Mouse (Mus musculus): ENCODE measurements around the gene Tapt1.

Tapt1 gene

GRCm38 (mm10) chr5:44226521-44227461 is at the start of gene Tapt1:
Gene Tapt1, minus strand, starts transcription at chr5:44226626.
- peak; percentile 91 for DNase-seq (ENCODE audit: inconsistent ontology term)

DNA sequence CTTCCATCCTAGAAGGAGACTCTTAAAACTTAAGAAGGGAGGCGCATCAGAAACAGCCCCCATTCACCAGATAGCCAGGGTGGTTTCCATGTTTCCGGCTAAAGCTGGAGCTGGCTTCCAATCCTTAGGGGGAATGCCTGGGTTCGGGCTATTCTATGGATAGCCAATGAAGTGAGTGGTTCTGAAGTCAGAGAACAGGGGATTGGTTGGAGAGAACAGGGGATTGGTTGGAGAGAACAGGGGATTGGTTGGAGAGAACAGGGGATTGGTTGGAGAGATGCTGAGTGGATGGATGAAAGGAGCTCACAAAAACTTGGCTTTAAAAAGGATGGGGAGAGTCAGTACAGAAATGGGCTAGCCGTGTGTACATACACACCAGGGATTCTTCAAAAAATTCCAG is 45.1 kb upstream of the Tapt1 start:
- no peak for DNase-seq (ENCODE audit: inconsistent ontology term)

- DNase-seq (ENCODE audit: inconsistent ontology term) = peak; percentile 34
These were observed 42.1 kb upstream of the Tapt1 start for GRCm38 (mm10) chr5:44268524-44268923.

- DNase-seq (ENCODE audit: inconsistent ontology term) = no peak
These were observed 35.3 kb upstream of the Tapt1 start for GRCm38 (mm10) chr5:44261691-44262090.

DNA sequence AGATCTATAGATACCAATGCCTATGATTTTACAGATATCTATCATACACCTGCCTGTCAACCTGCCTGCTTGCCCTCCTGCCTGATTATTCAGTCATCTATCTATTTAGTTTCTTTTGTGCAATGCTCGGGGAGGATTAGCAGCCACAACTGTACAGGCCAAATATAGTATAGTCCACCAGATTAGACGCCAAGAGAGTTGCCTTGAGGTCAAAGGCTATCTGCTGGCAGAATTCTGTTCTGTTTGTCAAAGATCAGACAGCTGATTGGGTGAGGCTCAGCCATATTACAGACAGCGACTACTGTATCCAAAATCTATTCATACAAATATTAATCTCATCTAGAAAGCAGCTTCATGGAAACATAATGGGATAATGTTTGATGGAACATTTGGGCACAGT is 34.7 kb upstream of the Tapt1 start:
- no peak for DNase-seq (ENCODE audit: inconsistent ontology term)

- DNase-seq (ENCODE audit: inconsistent ontology term) = peak; percentile 58
These were observed 33.3 kb upstream of the Tapt1 start for GRCm38 (mm10) chr5:44259678-44260077.

GRCm38 (mm10) chr5:44258163-44258562 is 31.7 kb upstream of the Tapt1 start:
- no peak for DNase-seq (ENCODE audit: inconsistent ontology term)

GRCm38 (mm10) chr5:44257401-44257800 is 31.0 kb upstream of the Tapt1 start:
- no peak for DNase-seq (ENCODE audit: inconsistent ontology term)

- no peak for DNase-seq (ENCODE audit: inconsistent ontology term)
These were observed 30.1 kb upstream of the Tapt1 start for GRCm38 (mm10) chr5:44256512-44256911.

DNA sequence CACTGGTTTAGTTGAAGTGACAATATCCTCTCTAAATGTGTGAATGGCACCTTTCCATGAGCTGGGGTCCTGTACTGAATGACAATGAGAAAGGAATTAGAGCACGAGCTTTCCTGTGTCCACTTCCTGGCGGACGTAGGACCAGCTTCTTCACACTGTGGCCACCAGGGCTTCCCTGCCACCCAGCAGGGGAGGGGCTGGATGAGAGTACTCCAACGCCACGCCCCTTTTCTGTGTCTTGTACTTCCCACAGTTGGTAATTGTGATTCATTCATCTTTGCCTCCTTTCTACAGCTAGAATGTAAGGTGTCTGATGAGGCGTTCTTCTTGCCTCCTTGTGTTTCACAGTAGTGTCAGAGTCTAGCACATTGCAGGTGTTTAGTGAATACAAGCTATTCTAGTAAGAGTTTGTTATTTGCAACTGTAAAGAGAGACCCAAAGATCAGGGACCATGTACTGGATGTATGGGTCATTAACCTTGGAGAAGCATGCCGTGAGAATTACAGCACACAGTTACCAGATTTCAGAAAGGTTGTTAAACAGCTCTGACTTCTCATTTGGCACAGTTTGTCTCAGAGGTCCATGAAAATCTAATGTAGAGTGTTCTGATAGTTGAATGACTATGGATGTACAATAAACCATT is 29.5 kb upstream of the Tapt1 start:
- no peak for DNase-seq (ENCODE audit: inconsistent ontology term)

DNA sequence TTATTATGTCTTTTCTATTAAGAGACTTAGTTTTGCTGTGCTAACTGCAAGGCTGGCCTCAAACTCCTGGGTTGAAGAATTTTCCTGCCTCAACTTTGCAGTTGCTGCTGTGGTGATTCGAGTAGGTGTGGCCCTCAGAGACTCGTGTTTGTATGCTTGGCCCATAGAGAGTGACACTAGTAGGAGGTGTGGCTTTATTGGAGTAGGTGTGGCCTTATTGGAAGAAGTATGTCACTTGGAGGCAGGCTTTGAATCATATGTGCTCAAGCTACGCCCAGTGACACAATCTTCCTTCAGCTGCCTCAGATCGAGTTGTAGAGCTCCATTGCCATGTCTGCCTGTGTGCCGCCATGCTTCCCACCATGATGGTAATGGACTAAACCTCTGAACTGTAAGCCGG is 27.0 kb upstream of the Tapt1 start:
- DNase-seq (ENCODE audit: inconsistent ontology term) = no peak

DNA sequence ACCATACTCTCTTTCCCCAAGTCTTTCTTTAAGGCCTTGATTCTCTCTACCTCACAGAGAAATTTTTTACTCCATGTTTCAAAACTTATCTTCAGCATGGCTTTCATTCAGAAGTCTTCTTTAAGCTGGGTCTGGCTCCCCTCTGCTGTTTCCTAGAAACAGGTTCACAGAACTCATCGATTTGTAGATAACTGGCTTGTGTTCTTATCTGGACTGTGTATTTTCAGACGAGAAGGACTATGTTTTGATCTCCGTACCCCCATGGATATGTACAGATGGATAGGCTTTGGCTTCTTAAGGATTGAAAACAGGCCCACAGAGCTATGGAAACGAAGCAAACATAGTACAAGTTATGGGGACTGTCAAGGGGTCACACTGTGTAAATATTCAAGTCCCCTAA is 26.0 kb upstream of the Tapt1 start:
- DNase-seq (ENCODE audit: inconsistent ontology term) = no peak

GRCm38 (mm10) chr5:44250211-44250955 is 24.0 kb upstream of the Tapt1 start:
- DNase-seq (ENCODE audit: inconsistent ontology term) = no peak

- DNase-seq (ENCODE audit: inconsistent ontology term) = no peak
These were observed 22.9 kb upstream of the Tapt1 start for GRCm38 (mm10) chr5:44249363-44249762.

GRCm38 (mm10) chr5:44246493-44247217 is 20.2 kb upstream of the Tapt1 start:
- DNase-seq (ENCODE audit: inconsistent ontology term) = no peak

- no peak for DNase-seq (ENCODE audit: inconsistent ontology term)
These were observed 18.5 kb upstream of the Tapt1 start for GRCm38 (mm10) chr5:44244894-44245423.

GRCm38 (mm10) chr5:44242828-44243227 is 16.4 kb upstream of the Tapt1 start:
- no peak for DNase-seq (ENCODE audit: inconsistent ontology term)

- no peak for DNase-seq (ENCODE audit: inconsistent ontology term)
These were observed 15.3 kb upstream of the Tapt1 start for GRCm38 (mm10) chr5:44241726-44242125.

DNA sequence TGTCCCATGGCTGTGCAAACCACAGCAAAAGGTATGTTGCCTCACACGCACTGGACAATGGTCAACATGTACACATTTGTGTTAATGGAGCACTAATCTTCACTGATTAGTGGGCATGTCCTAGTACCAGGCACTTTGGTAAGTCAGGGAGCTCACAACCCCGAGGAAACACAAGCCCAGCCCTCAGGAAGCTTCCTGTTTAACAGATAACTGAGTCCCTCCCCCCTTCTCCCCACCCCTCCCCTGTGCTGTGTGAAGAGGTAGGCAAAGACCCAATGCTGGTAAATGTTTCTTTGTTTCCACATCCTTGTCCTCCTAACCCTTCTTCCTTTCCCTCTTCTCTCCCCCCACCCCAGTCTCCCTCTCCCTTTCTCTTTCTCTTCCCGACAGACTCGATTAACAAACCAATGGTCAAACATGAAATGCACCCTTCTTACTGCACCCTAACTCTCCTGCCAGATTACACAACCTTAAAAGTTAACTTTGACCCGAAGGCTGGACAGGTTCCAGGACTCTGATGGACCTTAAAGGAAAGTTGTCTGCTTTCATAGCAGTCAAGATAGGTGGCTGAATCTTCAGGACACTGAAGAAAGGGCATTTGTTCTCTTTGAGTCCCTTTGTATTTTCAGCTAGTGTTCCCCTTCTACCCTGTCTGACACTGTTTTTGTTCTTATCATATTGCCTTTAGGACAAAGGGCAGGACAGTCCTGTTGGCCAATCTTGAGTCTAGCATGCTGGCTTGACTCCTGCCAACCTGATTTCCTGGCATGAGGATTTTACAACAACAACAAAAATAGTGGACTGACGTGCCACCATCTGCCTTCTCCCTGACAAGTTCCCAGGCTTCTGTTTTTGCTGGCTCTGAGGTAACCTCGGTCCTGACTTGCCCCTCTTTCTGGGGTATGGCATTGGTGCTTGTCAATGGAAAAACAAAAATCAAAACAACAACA is 13.0 kb upstream of the Tapt1 start:
- no peak for DNase-seq (ENCODE audit: inconsistent ontology term)

DNA sequence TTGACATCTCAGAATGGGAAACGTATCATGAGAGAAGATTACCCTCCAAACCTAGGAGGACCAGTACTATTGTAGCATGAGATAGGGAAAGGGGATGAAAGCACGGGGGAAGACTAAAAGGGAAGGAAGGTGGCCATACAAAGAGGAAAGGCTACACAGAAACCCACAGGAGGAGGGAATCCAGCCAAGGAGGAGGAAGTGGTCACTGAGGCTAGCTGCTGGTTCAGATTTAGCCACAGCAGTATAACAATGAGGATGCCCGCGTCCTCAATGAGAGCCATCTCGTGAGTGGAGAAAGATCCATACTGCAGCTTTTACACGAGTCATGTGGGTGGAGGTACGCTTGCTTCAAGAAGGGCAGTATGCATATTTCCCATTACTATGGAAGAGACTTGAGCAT is 11.8 kb upstream of the Tapt1 start:
- no peak for DNase-seq (ENCODE audit: inconsistent ontology term)

Data from Muller cell, postnatal 12 days (primary cell).